Mouse (Mus musculus) layer of hippocampus, postnatal 25 days (tissue): ENCODE measurements at regions not wholly inside any gene's neighbourhood (a gene's known extent, or its start where the extent isn't known, plus 50 kb on each side); places are given as distances from the start of the nearest gene placed in this dataset.
"Not testable (repeated sequence)": the region's sequence is repeated elsewhere in the genome, so short reads cannot be mapped to it uniquely, and the experiment has no call there.

Experiments
- DNase-seq, 2 experiments: peaks; one replicate each; pipeline ENCODE4 v3.0.0; 2022; ENCODE audit warnings: mixed read lengths in 2 of 2, low spot score in 1 of 2; ENCODE audit errors: extremely low spot score in 1 of 2

DNA sequence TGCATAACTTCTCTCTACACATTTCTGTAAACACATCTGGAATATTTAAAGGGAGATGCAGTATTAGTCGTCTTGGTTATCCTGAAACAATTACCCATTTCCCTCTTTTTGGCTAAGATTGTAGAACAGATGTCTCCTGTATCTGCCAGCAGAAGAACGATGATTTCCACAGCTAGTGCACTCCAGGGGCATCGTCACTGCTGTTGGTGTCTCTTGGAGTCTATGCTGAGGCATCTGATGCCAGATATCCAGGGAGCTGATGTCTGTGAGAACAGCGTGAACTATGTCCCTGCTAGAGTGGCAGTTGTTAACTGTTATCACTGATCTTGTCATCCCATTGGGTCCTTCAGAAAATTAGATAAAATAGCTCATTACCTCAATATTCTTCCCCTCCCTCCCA is 536.2 kb downstream of the Trhde start:
- DNase-seq, result peak; percentile 4 to 9

GRCm38 (mm10) chr10:114241606-114242005 is 560.5 kb downstream of the Trhde start:
- DNase-seq, result no peak

- no peak for DNase-seq
Measured at GRCm38 (mm10) chr10:114227635-114228034, 574.5 kb downstream of the Trhde start.

DNA sequence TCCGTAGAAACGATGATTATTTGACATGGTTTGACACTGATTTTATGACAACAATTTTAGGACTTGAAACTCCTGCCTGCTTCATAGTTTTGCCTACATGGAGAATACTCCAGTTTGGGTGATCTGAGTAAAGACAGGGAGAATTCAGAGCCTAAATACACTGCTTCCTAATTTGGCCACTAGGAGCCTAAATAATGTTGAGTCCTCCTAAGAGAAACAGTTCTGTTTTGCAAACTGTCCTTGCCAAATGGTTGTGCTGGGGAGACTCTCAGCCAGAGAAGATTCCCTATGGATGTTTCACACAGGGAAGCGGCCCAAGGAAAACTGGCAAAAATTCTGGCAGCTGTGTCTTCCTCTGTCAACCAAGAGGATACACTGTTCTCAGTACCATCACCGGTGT is 600.5 kb downstream of the Trhde start:
- no peak for DNase-seq

DNA sequence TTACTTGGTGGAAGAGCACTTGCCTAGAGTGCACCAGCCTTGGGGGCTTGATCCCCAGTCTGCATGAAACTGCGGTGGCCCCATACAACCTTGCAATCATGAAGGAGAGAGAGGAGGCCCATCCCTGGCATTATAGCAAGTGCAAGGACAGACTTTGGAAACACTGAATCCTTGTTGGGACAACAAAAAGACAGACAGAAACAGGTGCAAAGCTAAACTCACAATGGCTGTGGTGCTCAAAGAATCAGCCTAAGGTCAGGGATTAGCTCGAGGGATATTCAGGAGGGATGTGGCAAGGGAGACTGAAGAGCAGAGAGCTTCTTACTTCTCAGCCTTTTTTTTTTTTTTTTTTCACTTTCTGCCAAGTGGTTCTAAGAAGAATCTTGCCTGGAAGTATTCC is 601.2 kb downstream of the Trhde start:
- DNase-seq, result no peak

- DNase-seq, result no peak
Measured at GRCm38 (mm10) chr10:114186287-114186686, 615.8 kb downstream of the Trhde start.

DNA sequence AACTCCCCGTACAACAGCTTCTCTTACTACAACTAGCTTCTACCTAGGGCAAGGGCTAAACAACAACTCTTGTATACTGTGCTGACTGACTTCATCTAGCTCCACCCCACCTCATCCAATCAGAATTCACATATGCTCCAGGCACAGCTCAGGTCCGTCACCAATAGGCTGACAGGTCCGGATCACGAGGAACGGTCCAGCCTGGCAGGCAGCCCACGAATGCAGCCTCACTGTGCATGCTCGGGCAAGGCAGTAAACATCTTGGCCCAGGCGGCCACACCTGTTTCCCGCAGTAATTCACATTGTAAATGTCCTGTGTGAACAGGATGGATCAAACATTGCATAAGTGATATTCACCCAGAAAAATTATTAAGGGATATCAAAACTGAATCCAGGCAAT is 658.8 kb downstream of the Trhde start:
- not testable (repeated sequence) for DNase-seq

- DNase-seq, result no peak
Measured at GRCm38 (mm10) chr10:114137924-114138323, 664.2 kb downstream of the Trhde start.

- DNase-seq, result no peak
Measured at GRCm38 (mm10) chr10:114137095-114137494, 665.0 kb downstream of the Trhde start.
